Mouse (Mus musculus): ENCODE data around the gene Mpp3. TPM values are rescaled to one million over a fixed set of nuclear protein-coding genes. Genes with fewer than 3 reads are reported as not detected.

The Mpp3 gene
- 8.2 and 10.3 TPM in 2 replicates for polyA plus RNA-seq (2016; fragmentation: Nextera tagmentation; extraction: Ambion mirVana)

DNA sequence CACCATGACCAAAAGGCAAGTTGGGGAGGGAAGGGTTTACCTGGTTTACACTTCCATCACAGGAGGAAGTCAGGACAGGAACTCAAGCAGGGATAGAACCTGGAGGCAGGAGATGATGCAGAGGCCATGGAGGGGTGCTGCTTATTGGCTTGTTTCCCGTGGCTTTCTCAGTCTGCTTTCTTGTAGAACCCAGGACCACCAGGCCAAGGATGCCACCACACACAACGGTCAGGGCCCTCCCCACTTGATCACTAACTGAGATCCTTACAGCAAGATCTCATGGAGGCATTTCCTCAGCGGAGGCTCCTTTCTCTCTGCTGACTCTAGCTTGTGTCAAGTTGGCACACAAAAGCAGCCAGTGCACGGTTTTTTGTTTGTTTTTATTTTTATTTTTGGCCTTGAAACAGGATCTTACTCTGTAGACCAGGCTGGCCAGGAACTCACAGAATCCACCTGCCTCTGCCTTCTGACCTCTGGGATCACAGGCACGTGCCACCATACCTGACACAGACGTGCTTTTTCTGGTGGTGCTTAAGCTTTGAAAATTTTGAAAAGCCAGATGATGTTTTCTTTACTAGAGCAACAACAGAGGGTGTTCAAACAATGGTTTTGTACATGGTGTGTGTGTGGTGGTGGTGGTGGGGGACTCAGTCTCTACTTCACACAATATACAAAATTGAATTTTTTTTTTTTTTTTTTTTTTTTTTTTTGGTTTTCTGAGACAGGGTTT, at the start of gene Mpp3:
Gene Mpp3 (minus strand): TSS at position 375 of the 730 bp plus-strand sequence.
- Histone ChIP-seq H3K4me1 (peaks cover 34% of the 10 kb centered on the region), H3K27ac (replicated peaks) (peak within 1 kb of the TSS; percentile 87), H3K27me3 (replicated peaks; ENCODE audit: low read depth, poor library complexity, severe bottlenecking) (peaks cover 62% of the 10 kb centered on the region), H3K36me3 (replicated peaks) (peaks cover 6% of the 10 kb centered on the region), H3K9me3 (no peaks in the 10 kb centered on the region), H3K4me3 (peak within 1 kb of the TSS; percentile 76)
- DNase-seq (ENCODE audit: low spot score): no peak
- WGBS: 73% methylated on average over 6 of the region's 6 CpGs

DNA sequence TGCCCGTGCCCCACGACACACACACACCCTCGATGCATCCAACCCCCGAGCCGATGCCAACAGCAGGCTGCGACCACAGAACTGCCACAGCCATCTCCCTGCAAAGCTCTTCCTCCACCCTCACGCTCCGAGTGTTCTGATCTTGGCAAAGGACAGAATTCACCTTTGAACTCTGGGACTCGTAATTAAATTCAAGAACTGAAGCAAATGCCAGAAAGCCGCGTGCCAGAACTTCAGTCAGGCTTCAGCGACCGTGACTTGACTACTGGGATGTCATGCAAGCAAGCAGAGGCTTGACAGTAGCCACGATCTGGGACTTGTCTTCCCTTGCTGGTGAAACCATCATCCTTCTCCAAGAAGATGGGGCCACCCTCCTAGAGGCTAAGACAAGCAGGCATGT, 45.5 kb upstream of the Mpp3 start:
- WGBS: 85% methylated on average over 14 of the region's 14 CpGs
- H3K9me3 ChIP-seq: no peaks in the 10 kb centered on the region
- no peak overlapping the region for H3K27ac ChIP-seq (replicated peaks)
- no peak for DNase-seq (ENCODE audit: low spot score)
- peaks cover 15% of the 10 kb centered on the region for H3K4me1 ChIP-seq
- peaks cover 26% of the 10 kb centered on the region for H3K27me3 ChIP-seq (replicated peaks; ENCODE audit: low read depth, poor library complexity, severe bottlenecking)
- H3K4me3 ChIP-seq: no peak overlapping the region
- peaks cover 12% of the 10 kb centered on the region; the same call in 1 of the 2 replicates for H3K36me3 ChIP-seq (replicated peaks)

- 85% methylated on average over 5 of the region's 5 CpGs for WGBS
- DNase-seq (ENCODE audit: low spot score): no peak
- no peak overlapping the region for H3K4me3 ChIP-seq
Observed at GRCm38 (mm10) chr11:102072729-102073128, 44.5 kb upstream of the Mpp3 start.

DNA sequence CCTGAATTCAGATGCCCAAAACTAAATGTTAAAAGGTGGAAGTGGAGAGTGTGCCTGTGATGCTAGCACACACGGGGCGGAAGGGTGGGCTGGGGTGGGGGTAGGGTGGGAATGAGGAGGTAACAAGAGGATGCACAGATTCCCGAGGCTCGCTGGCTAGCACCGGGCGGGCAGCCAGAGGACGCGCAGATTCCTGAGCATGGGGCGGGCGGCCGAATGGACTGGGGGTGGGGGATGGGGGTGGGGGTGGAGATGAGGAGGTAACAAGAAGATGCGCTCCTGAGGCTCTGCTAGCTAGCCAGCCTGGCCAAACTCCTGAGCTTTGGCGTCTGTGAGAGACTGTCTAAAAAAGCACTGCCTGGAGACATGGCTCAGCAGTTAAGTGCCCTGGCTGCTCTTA, 42.2 kb upstream of the Mpp3 start:
- no peak overlapping the region for H3K27ac ChIP-seq (replicated peaks)
- 0 out of 2 replicates have a peak, but pooled peaks cover 5% of the 10 kb centered on the region for H3K36me3 ChIP-seq (replicated peaks)
- H3K4me1 ChIP-seq: peaks cover 28% of the 10 kb centered on the region
- H3K9me3 ChIP-seq: no peaks in the 10 kb centered on the region
- 2% methylated on average over 13 of the region's 13 CpGs for WGBS
- peak; percentile 49 for DNase-seq (ENCODE audit: low spot score)
- peak overlapping the region; percentile 40; the same call in 1 of the 2 replicates for H3K4me3 ChIP-seq
- H3K27me3 ChIP-seq (replicated peaks; ENCODE audit: low read depth, poor library complexity, severe bottlenecking): peaks cover 26% of the 10 kb centered on the region

More at GRCm38 (mm10) chr11:102072729-102073128, 44.5 kb upstream of the Mpp3 start:
- peaks cover 26% of the 10 kb centered on the region for H3K27me3 ChIP-seq (replicated peaks; ENCODE audit: low read depth, poor library complexity, severe bottlenecking)
- 0 out of 2 replicates have a peak, but pooled peaks cover 5% of the 10 kb centered on the region for H3K36me3 ChIP-seq (replicated peaks)
- H3K27ac ChIP-seq (replicated peaks): no peak overlapping the region
- H3K9me3 ChIP-seq: no peaks in the 10 kb centered on the region
- peaks cover 21% of the 10 kb centered on the region for H3K4me1 ChIP-seq

GRCm38 (mm10) chr11:102069633-102070032, 41.4 kb upstream of the Mpp3 start:
- Histone ChIP-seq H3K27me3 (replicated peaks; ENCODE audit: low read depth, poor library complexity, severe bottlenecking) (peaks cover 26% of the 10 kb centered on the region), H3K4me3 (no peak overlapping the region), H3K27ac (replicated peaks) (no peak overlapping the region), H3K9me3 (no peaks in the 10 kb centered on the region), H3K36me3 (replicated peaks) (no peaks in the 10 kb centered on the region), H3K4me1 (peaks cover 28% of the 10 kb centered on the region)
- no peak for DNase-seq (ENCODE audit: low spot score)
- WGBS: 43% methylated on average over 11 of the region's 11 CpGs

GRCm38 (mm10) chr11:102068969-102069368, 40.7 kb upstream of the Mpp3 start:
- H3K27me3 ChIP-seq (replicated peaks; ENCODE audit: low read depth, poor library complexity, severe bottlenecking): peaks cover 29% of the 10 kb centered on the region
- H3K9me3 ChIP-seq: no peaks in the 10 kb centered on the region
- H3K36me3 ChIP-seq (replicated peaks): peaks cover 6% of the 10 kb centered on the region
- no peak overlapping the region for H3K4me3 ChIP-seq
- 34% methylated on average over 2 of the region's 2 CpGs for WGBS
- H3K4me1 ChIP-seq: peaks cover 28% of the 10 kb centered on the region
- H3K27ac ChIP-seq (replicated peaks): no peak overlapping the region
- no peak for DNase-seq (ENCODE audit: low spot score)

DNA sequence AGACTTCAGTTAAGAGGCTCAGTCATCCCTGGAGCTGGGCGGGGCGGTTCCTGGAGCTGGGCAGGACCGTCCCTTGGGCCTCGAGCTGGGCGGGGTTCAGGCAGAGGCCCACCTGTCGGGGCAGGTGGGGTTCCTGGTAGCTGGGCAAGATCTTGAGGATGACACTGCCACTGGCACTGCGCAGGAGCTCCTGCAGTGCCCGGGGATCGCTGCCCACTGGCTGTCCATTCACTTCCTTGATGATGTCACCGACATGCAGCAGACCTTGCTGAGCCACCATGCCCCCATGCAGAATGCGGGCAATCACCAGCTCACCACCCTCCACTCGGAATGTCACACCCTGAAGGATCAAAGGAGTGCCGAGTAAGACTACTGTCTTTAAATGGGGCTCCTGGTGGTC, 34.8 kb upstream of the Mpp3 start:
- Histone ChIP-seq H3K27me3 (replicated peaks; ENCODE audit: low read depth, poor library complexity, severe bottlenecking) (peaks cover 51% of the 10 kb centered on the region), H3K27ac (replicated peaks) (no peak overlapping the region), H3K4me3 (no peak overlapping the region), H3K4me1 (peaks cover 20% of the 10 kb centered on the region), H3K9me3 (no peaks in the 10 kb centered on the region), H3K36me3 (replicated peaks) (peaks cover 39% of the 10 kb centered on the region)
- DNase-seq (ENCODE audit: low spot score): no peak
- 83% methylated on average over 13 of the region's 13 CpGs for WGBS

DNA sequence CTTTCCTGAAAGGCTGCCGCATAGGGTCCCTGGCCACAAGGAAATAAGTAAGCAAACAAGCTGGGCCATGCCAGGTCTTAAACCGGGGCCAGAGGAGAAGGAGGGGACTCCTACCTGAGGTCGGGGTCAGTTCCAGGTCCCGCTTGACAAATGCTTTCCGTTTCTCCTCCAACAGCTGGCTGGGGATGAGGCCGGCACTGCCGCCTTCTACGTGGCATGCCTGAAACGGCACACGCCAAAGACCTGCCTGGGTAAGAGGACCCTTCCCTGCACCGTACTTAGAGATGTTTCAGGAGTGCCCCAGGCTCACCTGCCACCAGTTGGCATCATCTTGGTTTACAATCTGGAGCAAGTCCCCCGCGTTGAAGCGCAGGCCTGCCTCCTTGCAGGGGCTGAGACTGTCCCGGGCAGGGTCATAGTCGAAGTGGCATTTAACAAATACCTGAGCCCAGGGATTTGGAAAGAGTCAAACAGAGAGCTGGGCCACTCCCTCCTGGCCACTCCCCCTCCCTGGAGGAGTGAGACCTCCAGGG, 33.7 kb upstream of the Mpp3 start:
- Histone ChIP-seq H3K27ac (replicated peaks) (no peak overlapping the region), H3K27me3 (replicated peaks; ENCODE audit: low read depth, poor library complexity, severe bottlenecking) (peaks cover 61% of the 10 kb centered on the region), H3K4me1 (peaks cover 16% of the 10 kb centered on the region), H3K4me3 (peak overlapping the region; percentile 59), H3K36me3 (replicated peaks) (peaks cover 39% of the 10 kb centered on the region), H3K9me3 (no peaks in the 10 kb centered on the region)
- WGBS: 14% methylated on average over 16 of the region's 16 CpGs
- DNase-seq (ENCODE audit: low spot score): no peak

GRCm38 (mm10) chr11:102061236-102061940, 33.1 kb upstream of the Mpp3 start:
- 2% methylated on average over 23 of the region's 23 CpGs for WGBS
- peaks cover 39% of the 10 kb centered on the region for H3K36me3 ChIP-seq (replicated peaks)
- H3K27ac ChIP-seq (replicated peaks): no peak overlapping the region; the same call in 1 of the 2 replicates
- peak overlapping the region; percentile 59 for H3K4me3 ChIP-seq
- DNase-seq (ENCODE audit: low spot score): peak; percentile 84
- H3K4me1 ChIP-seq: peaks cover 22% of the 10 kb centered on the region
- H3K27me3 ChIP-seq (replicated peaks; ENCODE audit: low read depth, poor library complexity, severe bottlenecking): peaks cover 62% of the 10 kb centered on the region
- no peaks in the 10 kb centered on the region for H3K9me3 ChIP-seq

DNA sequence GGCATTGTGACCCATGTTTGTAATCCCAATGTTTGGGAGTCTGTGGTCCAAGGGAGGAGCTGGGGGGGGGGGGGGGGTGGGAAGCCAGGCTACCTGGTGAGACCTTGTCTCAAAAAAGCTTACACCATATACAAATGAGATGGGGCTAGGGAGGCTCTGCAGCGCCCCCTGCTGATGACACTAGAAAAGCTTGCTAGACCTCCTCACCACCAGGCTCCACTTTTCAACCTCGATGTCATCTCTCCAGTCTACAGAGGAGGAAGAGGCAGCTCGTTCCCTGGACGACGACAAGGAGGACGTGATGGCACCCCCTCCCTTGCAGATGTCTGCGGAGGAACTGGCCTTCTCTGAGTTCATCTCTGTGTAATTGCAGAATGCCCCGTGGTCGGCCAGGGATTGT, 25.6 kb upstream of the Mpp3 start:
- Histone ChIP-seq H3K9me3 (no peaks in the 10 kb centered on the region), H3K36me3 (replicated peaks) (0 out of 2 replicates have a peak, but pooled peaks cover 4% of the 10 kb centered on the region), H3K4me1 (peaks cover 17% of the 10 kb centered on the region), H3K27me3 (replicated peaks; ENCODE audit: low read depth, poor library complexity, severe bottlenecking) (peaks cover 24% of the 10 kb centered on the region; the same call in 1 of the 2 replicates), H3K27ac (replicated peaks) (no peak overlapping the region), H3K4me3 (no peak overlapping the region)
- peak; percentile 65 for DNase-seq (ENCODE audit: low spot score)
- 27% methylated on average over 9 of the region's 9 CpGs for WGBS

DNA sequence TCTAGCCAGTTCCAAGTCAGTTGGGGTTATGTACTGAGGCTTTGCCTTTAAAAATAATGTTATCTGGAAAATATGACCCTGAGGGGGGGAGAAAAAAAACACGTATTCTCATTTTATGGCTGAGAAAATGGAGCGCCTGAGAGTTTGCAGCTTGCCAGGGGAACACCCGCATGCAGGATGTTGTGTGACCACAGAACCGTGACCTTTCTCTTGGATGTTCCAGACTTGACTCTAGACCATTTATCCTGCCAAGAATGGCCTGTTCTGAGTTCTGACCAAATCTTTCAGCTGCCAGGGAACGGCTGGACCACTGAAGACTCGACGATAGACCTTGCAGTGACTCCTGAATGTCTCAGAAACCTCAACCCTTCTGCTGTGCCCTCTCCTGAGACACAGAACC, 24.9 kb upstream of the Mpp3 start:
- no peaks in the 10 kb centered on the region for H3K9me3 ChIP-seq
- peaks cover 17% of the 10 kb centered on the region for H3K4me1 ChIP-seq
- no peak for DNase-seq (ENCODE audit: low spot score)
- H3K4me3 ChIP-seq: no peak overlapping the region
- WGBS: 85% methylated on average over 7 of the region's 7 CpGs
- 0 out of 2 replicates have a peak, but pooled peaks cover 17% of the 10 kb centered on the region for H3K27me3 ChIP-seq (replicated peaks; ENCODE audit: low read depth, poor library complexity, severe bottlenecking)
- H3K36me3 ChIP-seq (replicated peaks): no peaks in the 10 kb centered on the region
- H3K27ac ChIP-seq (replicated peaks): no peak overlapping the region

DNA sequence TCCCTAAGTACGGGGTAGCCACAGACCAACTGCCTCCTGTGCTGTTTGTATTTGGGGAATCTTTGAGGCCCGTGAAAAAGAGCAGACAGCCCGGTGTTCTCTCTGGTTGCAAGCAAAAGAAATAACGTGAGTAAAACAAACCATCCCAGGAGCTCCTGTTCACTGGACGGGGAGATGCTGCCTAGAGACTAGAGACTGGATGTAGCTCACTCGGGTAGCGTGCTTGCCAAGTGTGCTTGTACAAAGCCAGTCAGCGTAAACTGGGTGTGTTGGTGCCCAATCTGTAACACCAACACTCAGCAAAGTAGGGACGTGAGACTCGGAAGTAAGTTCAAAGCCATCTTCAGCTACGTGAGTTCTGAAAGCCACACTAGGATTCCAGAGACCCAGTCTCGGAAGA, 24.4 kb upstream of the Mpp3 start:
- Histone ChIP-seq H3K4me1 (peaks cover 17% of the 10 kb centered on the region), H3K9me3 (no peaks in the 10 kb centered on the region), H3K36me3 (replicated peaks) (no peaks in the 10 kb centered on the region), H3K27ac (replicated peaks) (no peak overlapping the region), H3K27me3 (replicated peaks; ENCODE audit: low read depth, poor library complexity, severe bottlenecking) (0 out of 2 replicates have a peak, but pooled peaks cover 12% of the 10 kb centered on the region), H3K4me3 (no peak overlapping the region)
- 83% methylated on average over 12 of the region's 12 CpGs for WGBS
- no peak for DNase-seq (ENCODE audit: low spot score)

Measured in embryonic facial prominence, embryonic 10.5 days (tissue).